Mouse (Mus musculus) kidney, postnatal 10 days (tissue): ENCODE measurements around the gene Cyp2d26.
"Not testable (repeated sequence)": the region's sequence is repeated elsewhere in the genome, so short reads cannot be mapped to it uniquely, and the experiment has no call there.

Experiments
- DNase-seq: peaks from one replicate; pipeline ENCODE4 v3.0.0; 2021; ENCODE audit warnings: mixed read lengths

Gene Cyp2d26

DNA sequence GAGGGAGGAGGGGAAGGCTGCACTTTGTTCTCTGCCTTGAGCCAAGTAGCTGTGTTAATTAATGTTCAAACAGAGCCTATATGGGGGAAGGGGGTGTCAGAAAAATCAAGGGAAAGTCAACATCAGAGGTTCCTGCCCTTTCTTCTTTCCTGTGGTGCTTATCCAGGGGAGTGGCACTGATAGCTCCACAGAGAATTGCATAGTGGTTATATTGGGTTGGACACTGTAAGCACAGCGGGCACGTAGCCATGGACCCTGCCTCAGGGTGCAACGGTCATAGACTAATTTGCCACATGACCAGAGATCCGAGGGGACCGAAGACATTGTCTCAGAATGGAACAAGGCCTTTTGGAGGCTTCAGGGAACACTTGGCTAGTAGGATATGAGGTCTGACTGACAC, at the start of gene Cyp2d26:
TSS of gene Cyp2d26 (minus strand) at position 18 of the 400 bp plus-strand sequence.
- peak; percentile 64 for DNase-seq

DNA sequence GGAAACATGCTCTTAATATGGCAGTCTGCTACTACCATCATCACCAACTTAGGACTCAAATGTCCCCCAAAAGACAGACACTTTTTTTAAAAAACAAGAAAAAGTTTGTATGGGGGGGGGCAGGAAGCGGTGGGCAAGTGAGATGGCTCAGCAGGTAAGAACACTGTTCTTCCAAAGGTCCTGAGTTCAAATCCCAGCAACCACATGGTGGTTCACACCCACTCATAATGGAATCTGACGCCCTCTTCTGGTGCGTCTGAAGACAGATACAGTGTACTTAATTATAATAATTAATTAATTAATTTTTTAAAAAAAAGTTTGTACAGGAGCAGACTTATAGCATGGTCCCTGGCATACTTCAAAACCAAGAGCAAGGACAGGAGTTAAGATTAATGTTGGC, 45.1 kb upstream of the Cyp2d26 start:
- DNase-seq: no peak

DNA sequence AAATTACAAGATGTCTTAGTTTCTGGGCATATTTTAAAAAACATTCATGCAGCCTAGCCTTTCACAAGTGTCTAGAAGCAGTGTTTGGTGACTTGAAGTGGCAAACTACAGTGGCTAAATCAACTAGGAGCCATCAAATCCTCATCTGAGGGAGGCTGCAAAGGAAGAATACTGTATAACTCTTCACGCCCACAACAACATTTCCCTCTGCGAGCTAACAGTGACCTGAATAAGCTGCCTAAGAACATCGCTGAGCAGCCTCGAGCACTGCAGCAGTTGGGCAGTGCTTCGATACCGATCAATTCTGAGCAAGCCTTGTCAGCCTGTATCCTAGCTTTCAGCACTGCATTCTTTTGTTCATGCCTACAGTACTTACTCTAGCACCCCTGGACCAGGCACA, 35.8 kb upstream of the Cyp2d26 start:
- no peak for DNase-seq

DNA sequence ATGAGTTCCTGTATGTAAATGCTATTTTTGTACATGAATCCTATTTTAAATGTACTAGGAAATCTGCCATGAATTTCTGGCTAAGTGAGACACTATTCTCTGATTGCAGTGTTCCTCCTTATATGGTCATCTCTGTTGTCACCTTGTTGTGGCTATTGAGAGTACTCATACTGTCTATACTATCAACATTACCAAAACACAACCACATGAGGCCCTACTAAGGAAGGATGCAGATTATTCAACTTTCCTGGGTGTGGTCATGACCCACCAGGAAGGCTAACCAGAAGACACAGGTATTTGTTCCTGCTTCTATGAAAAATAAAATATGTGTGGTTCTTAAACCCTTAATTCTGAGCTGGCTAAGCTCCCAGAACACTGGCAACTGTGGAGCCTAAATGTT, 31.8 kb upstream of the Cyp2d26 start:
- DNase-seq: no peak

DNA sequence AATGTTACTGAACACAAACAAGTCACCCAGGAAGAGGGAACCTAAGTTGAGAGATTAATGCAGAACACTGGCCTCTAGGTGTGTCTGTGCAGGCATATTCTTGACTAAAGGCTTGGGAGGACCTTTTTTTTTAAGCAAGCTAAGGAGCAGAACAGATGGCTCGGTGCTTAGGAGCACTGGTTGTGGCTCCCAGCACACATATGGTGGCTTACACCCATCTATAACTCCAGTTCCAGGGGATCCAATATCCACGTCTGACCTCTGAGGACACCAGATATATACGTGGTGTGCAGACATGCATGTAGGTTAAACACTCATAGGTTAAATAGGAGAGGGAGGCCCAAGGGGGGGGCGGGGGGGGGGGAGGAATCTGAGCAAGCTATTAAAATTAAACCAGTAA, 28.3 kb upstream of the Cyp2d26 start:
- no peak for DNase-seq

DNA sequence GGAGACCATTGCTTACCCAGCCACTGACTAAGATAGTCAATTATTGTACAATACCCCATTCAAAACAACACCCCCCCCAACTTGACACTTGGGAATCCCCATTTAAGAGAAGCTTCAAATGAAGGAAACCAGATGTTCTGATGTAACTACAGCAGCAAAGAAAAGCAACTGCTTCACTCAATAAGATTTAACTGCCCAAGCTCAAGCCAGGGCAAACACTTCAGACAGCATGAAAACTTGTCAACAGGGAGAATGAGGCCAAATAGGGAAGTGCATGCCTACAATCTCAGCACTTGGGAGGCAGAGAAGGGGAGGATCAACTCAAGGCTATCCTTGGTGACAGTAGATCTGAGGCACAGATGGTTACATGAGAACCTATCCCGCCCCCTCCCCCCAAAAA, 27.6 kb upstream of the Cyp2d26 start:
- DNase-seq: no peak

DNA sequence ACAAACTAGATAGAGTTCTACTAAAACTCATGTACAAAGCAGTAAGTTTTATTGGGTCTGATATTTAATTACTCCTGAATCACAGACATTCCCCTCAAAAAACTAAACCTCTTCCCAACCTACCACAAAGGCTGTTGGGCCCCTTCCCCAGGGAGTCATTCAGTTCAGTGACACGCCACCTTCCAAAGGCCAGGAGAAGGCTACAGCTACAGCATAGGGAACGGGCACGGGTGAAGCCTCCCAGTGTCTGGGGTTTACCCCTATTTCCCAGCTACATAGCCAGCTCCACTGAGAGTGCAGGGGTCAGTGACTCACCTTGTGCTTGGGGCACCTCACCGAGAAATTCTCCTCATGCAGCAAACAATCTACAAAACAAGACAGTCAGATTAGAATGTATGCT, 21.2 kb upstream of the Cyp2d26 start:
- DNase-seq: no peak

DNA sequence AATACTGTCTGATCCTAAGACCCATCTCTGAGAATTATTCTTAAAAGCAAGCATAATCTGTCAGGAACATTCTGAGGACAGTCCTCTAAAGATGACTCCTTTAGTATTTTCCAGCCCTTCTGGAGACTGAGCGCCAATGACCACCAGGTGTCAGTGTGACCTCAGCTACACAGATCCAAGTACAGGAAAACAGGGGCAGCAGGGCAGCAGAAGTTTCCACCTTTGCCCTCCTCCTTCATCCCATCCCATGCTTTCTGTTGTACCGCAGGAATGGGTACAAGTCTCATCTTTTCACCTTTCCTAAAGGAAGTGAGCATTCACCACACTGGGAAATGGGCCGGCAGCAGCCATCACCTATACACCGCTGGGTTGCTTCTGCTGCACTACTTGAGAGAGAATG, 20.7 kb upstream of the Cyp2d26 start:
- DNase-seq: peak; percentile 82

DNA sequence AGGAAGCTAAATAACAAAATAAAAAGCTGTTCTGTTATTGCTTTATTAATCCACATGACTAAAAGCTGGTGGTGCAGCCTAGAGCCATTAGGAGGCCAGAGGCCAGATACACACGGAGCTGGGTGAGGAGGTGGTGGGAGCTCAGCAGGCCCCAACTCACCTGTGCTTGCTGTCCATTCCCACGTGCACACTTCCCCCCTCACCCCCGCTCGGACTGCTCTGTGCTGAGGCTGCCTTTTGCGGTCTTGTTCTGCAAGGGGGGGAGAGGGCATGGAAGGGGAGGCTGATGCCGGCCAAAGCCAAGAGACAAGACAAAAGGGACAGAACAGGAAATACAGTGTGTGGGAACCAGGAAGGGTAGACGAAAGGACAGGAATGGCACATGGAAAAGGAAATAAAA, 20.2 kb upstream of the Cyp2d26 start:
- DNase-seq: no peak

DNA sequence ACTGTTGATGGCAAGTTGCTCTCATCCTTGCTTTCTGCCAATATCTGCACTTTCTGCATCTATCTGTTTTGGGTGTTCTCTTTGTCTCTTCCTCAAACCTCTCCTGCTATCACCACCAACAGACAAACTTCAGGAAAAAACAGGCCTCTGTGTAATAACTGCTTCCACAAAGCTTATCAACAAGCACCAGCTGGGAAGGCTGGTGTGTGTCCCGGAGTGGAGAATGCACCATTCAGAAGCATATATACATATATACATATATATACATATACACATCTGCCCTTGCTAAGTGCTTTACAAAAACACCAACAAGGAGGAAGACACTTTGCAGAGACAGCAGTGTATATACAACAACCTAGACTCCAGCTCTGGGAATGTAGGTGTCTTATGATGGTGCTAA, 16.5 kb upstream of the Cyp2d26 start:
- DNase-seq: no peak

DNA sequence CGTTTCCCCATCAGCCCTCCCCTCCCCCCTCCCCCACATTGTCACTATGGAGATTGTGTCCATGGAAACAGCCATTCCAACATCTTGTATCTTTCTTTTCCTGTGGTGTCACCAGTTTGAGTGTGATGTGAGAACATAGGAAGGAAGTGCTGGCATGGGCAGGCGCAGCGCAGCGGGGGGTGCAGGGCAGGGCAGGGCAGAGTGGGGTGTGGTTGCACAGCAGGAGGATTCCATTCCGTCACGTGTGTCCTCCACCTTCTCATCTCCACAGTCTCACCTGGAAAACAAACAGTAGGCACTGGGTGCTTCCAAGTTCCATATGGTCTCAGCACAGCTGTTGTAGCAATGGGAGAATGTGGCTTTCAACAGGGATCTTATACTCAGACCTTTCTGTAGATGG, 15.4 kb upstream of the Cyp2d26 start:
- DNase-seq: no peak

DNA sequence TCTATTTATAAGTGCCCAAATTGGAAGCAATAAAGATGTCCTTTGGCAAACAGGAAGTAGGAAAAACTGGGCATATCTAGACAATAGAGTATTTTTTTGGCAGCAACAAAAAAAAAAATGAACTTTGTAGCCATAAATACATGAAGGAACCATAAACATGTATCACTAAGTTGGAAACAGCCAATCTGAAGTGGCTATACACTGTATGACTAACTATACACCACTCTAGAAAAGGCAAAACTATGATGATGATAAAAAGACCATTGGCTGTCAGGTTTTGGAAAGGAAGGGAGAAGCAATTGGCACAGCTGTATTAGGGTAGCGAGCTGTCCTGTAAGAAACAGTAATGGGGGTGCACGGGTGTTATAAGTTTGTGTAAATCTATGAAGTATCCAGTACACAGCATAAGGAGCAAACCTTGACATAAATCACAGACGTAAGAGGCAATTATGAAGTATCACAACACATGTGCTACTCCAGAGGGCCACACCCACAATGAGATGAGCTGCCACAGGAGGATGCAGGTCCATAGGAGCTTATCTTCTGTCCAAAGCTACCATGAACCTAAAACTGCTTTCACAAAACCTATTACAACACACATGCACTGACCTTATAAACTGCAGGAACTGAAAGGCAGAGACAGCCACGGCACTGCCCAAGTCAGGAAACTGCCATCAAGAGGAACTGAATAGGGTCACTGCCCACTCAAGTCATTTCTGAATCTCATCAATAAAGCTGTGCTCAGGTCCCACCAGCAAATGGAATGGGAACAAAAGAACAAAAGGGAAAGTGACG, 13.1 kb upstream of the Cyp2d26 start:
- no peak for DNase-seq

DNA sequence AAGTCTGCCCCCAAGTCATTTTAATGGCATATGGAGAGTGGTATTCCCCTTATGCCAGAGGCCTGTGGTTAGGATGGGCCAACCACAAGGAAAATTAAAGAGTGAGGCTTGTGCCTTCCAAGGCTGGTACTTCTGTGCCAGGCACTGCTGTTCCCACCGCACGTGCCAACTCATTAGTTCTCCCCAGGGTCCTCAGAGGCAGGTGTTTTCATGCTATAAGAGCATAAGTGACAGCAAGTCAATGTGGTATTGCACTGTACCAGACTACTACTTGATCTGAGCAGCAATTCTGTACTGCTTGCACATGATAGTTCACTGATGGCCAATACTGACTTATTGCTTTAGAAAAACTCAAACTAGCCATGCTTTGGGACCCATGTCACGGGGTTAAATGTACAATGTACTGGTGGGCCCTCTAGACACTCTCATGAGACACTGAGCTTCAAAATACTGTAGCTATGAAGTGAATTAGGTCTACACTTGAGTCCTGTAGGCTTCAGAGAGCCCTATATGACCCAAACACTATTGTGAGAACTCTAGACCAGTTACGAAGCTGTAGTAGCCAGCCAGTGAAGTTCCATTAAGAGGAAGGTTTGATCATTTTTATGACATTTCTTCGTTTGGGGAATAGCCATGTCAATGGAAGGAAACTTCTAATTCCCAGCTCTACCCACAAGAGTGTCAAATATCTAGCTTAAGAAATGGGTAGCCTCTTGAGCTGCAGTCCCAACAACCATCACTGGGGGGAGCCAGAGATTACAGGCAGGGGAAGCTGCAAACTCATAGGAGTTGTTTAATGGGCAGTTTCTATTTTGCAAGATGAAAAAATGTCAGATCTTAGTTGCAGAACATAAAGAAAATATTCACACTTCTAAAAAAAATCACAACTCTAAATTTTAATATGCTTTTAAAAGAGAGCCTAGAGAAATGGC, 10.9 kb upstream of the Cyp2d26 start:
- DNase-seq: peak; percentile 91

DNA sequence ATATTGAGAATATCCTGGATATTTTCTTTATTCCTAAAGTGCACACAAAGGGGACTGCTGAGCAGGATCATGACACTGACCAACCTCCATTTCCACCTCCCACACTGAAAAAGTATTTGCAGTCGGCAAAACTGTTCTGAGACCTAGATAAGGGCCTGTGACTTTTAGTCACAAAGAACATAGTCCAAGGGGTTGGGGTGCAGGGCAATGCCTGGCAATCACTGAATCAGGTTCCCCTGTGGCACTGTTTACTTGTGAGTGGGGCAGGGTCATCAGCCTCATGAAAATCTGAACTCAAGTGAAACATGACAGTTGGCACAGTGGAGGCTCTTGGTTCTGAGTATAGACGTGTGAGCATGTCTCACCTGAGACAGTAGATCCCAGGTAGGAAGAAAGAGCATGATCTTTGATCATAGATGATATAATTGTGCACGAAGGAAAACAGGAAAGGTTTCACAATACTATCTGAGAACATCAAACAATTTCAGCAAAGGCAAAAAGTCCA, 1.9 kb upstream of the Cyp2d26 start:
- no peak for DNase-seq

DNA sequence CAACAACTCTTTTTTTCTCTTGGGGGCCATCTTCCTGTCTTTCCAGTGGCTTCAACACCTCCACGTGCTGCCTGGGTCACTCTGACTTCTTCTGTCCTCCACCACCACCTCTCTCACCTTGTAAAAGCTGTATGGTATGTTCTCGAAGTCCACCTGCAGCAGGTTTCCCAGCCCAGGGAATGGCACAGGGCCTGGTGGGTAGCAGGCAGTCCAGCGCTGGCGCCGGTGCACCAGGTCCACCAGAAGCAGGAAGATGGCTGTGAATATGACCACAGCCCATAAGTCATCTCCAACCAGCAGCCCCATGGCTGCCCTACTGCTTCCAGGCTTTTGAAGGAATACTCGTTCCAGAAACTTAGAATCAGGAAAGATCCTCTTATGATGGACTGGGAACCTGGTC, 226 bp downstream of the Cyp2d26 start:
- no peak for DNase-seq

DNA sequence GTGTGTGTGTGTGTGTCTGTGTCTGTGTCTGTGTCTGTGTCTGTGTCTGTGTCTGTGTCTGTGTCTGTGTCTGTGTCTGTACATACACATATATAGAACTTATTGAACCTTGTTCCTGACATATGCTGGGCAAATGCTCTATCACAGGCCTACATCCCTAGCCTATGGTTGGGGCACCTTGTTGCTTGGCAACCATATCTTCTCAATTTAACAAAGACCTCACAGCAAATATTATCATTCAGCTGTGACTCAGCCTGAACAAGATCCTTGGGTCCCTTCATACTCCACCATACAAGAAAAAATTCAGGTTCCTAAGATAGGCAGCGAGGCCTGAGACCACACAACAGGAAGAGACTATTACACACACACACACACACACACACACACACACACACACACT, 640 bp downstream of the Cyp2d26 start:
- no peak for DNase-seq

DNA sequence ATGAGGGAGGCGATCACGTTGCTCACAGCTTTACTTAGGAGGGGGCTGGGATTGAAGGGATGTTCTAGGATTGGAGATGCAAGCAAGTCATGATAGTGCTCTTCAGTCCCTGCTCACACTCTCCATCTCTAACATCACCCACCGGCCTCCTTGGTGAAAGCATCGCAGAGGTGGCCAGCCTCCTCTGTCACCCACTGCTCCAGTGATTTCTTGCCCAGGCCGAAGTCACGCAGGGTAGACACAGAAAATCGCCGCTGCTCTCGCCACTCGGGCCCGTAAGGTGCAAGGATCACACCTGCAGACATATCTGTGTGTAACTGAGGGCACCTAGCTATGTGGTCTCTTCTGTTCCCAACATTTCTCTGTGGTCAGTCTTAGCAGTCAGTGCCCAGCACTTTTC, 1.5 kb downstream of the Cyp2d26 start:
- no peak for DNase-seq

DNA sequence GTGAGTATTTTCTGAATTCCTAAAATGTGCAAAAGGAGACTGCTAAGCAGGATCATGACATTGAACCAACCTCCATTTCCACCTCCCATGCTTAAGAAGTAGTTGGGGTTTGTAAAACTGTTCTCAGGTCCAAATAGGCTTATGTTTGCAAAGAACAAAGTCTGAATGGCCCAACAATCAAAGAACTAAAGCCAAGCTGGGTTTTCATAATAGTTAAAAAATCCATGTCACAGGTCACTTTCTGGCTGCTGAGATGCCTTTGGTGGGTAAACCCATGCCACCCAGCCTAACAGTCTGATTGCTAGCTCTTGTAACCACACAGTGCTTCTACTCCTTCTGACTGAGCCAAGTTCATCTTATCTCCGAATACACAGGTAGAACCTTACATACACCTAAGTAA, 9.5 kb downstream of the Cyp2d26 start:
- no peak for DNase-seq

DNA sequence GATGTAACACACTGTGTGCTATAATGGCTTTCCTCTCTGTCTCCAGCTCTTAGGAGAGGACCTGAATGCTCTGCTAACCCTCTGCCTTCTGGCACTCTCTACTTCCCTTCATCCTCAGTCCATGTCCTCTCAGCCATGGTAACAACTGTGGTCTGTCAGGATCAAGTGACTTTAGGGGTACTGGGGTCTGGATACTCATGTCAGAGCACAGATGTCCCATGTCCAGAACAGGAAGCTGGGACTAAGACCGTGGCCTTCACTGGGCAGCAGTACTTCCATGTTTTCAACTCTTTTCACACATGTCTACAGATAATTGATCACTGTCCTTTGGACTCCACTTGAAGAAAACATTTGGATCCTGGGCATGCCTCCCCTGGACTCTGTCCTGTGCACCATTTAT, 10.3 kb downstream of the Cyp2d26 start:
- DNase-seq: no peak

DNA sequence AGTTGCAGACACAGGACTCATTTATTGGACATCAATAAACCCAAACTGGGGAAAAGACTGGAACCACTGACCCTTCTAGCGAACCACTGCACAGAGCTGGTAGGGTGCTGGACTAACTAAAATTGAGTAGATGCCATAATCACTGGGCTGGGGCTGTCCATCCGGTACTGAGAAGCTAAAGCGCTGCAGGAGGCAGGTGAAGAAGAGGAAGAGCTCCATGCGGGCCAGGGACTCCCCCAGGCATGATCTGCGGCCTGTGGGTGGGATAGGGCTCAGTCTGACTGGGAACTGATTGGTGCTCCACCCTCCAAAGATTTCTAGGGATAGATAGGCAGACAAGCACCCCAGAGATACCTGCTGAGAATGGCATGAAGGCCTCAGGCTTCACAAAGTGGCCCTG, 16.2 kb downstream of the Cyp2d26 start:
- not testable (repeated sequence) for DNase-seq

DNA sequence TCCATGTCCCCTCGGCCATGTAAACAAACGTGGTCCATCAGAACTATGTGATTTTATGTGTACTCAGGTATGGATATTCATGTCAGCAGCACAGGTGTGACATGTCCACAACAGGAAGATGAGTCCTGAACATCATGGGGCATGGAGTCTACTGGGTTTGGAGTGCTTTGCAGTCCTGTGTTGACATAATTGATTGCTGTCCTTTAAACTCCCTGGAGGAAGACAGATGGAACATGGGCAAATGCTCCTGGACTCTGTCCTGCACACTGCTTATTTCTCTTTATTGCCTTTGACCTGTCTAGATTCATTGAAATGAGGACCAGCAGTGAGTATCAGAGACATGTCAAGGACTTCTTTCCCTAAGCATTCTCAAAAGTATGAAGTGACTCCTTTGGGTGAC, 28.2 kb downstream of the Cyp2d26 start:
- DNase-seq: no peak

DNA sequence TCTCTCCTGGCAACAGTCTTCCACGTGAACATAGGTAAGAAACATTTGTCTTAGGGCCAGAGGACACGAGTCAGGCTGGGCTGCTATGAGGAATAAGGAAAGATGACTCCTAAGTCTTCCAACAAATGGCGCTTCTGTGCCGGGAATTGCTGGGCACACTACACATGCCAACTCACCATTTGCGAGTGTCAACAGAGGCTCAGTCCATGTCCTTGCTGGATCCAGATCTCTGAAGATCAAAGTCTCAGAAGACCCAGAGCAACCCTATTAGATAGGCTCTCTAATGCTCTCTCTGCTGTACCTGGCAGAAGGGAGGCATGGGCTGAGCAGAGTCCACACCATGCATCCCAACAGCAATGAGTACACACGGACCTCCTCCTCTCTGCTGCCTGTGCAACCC, 29.2 kb downstream of the Cyp2d26 start:
- no peak for DNase-seq

DNA sequence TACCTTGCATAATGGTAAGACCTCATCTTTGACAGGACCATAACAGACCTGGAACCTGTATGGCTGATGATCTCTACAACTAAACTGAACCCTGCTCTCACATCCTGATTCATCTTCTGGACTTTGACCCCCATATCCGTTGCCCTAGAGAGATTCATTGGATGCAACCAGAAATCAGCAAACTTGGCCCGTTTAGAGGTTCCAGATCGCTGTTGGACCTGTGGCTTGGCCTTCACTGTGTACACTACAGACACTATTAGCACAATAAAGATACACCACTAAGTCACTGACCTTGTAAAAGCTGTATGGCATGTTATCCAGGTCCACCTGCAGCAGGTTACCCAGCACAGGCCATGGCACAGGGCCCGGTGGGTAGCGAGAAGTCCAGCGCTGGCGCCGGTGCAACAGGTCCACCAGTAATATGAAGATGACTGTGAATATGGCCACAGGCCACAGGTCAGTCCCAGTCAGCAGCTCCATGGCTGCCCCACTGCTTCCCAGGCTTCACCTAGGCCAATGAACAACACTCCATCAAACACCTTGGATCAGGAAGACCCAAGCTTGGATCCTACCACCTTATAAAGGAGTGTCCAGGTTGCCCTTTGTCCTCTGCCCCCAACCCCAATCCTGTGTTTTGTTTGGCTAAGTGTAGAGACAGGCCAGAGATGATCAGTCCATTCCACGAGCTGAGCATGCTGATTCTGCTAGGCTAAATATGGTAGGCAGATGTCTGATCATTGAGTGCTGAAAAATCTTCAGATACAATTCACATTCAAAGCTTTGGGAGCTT, 30.3 kb downstream of the Cyp2d26 start, which contains the start of gene Cyp2d40:
TSS of gene Cyp2d40 (minus strand) at position 553 of the 790 bp plus-strand sequence.
- DNase-seq: no peak
